Mouse (Mus musculus) adrenal gland, adult 8-10 months (tissue): Measurements from ENCODE around the gene Clca2. TPM values are rescaled to one million over a fixed set of nuclear protein-coding genes. Genes with fewer than 3 reads are reported as not detected.
A peak's percentile ranks its signal among the peaks of the same experiment; 100 is the strongest.

ENCODE experiments used
- DNase-seq: peaks from one replicate; pipeline ENCODE4 v3.0.0; 2022
- total RNA-seq, 4 experiments: library from RNA; stranded (reverse); gene quantifications; 2 replicates each; pipeline ENCODE4 v1.2.4; 2022

Clca2 gene
- 1 to 10 TPM in 1 of 4 experiments, under 1 TPM in 1, not detected in 2; 0.12 to 1.3 TPM for total RNA-seq

- DNase-seq: no peak
These were observed at the start of gene Clca2 for GRCm38 (mm10) chr3:145099291-145099690. TSS of gene Clca2 (minus strand) at chr3:145099443.

- DNase-seq: no peak
These were observed 48.7 kb upstream of the Clca2 start for GRCm38 (mm10) chr3:145147952-145148351.

GRCm38 (mm10) chr3:145147483-145147882 lies 48.2 kb upstream of the Clca2 start:
- no peak for DNase-seq

- DNase-seq: no peak
These were observed 47.6 kb upstream of the Clca2 start for GRCm38 (mm10) chr3:145146871-145147270.

GRCm38 (mm10) chr3:145143856-145144255 lies 44.6 kb upstream of the Clca2 start:
- no peak for DNase-seq

- no peak for DNase-seq
These were observed 43.7 kb upstream of the Clca2 start for GRCm38 (mm10) chr3:145142925-145143324.

- no peak for DNase-seq
These were observed 41.0 kb upstream of the Clca2 start for GRCm38 (mm10) chr3:145140236-145140635.

- DNase-seq: no peak
These were observed 32.1 kb upstream of the Clca2 start for GRCm38 (mm10) chr3:145131210-145131868.

- DNase-seq: no peak
These were observed 30.1 kb upstream of the Clca2 start for GRCm38 (mm10) chr3:145129356-145129755.

- no peak for DNase-seq
These were observed 27.4 kb upstream of the Clca2 start for GRCm38 (mm10) chr3:145126618-145127017.

GRCm38 (mm10) chr3:145119425-145119824 lies 20.2 kb upstream of the Clca2 start:
- DNase-seq: no peak

GRCm38 (mm10) chr3:145119002-145119358 lies 19.7 kb upstream of the Clca2 start:
- DNase-seq: no peak

GRCm38 (mm10) chr3:145118254-145119001 lies 19.2 kb upstream of the Clca2 start, which contains the start of gene Odf2l:
TSS of gene Odf2l (plus strand) at chr3:145118588.
- peak; percentile 96 for DNase-seq

GRCm38 (mm10) chr3:145117637-145118036 lies 18.4 kb upstream of the Clca2 start:
- no peak for DNase-seq

- no peak for DNase-seq
These were observed 15.9 kb upstream of the Clca2 start for GRCm38 (mm10) chr3:145115169-145115568.

- no peak for DNase-seq
These were observed 6.7 kb upstream of the Clca2 start for GRCm38 (mm10) chr3:145105773-145106504.

- no peak for DNase-seq
These were observed 6.0 kb upstream of the Clca2 start for GRCm38 (mm10) chr3:145105076-145105772.

GRCm38 (mm10) chr3:145103770-145104169 lies 4.5 kb upstream of the Clca2 start:
- no peak for DNase-seq

- DNase-seq: no peak
These were observed 4.1 kb upstream of the Clca2 start for GRCm38 (mm10) chr3:145103321-145103720.

GRCm38 (mm10) chr3:145101891-145102555 lies 2.8 kb upstream of the Clca2 start:
- peak; percentile 10 for DNase-seq

- no peak for DNase-seq
These were observed 11.2 kb downstream of the Clca2 start for GRCm38 (mm10) chr3:145087857-145088598.
